Mouse (Mus musculus) myocyte (in vitro differentiated cells): Measurements from ENCODE around the gene Arfip1. TPM values are rescaled to one million over a fixed set of nuclear protein-coding genes. Genes with fewer than 3 reads are reported as not detected.

Experiments used
- H3K27me3 ChIP-seq: one replicate; pipeline ENCODE4 v1.6.1; 2011; ENCODE audit not compliant: control insufficient read depth, insufficient read depth, insufficient read length
- H3K36me3 ChIP-seq: one replicate; pipeline ENCODE4 v1.6.1; 2011; ENCODE audit not compliant: control insufficient read depth, insufficient read depth
- H3K4me2 ChIP-seq: one replicate; pipeline ENCODE4 v1.6.1; 2011; ENCODE audit warnings: low read depth, control low read depth
- H3K4me3 ChIP-seq: one replicate; pipeline ENCODE4 v1.5.1; 2011; ENCODE audit warnings: mild to moderate bottlenecking, control low read depth, moderate library complexity
- H3K79me2 ChIP-seq: one replicate; pipeline ENCODE4 v1.6.1; 2011; ENCODE audit not compliant: control insufficient read depth, insufficient read depth
- H3ac ChIP-seq: one replicate; pipeline ENCODE4 v1.6.1; 2011; ENCODE audit not compliant: control insufficient read depth, insufficient read length
- CEBPB ChIP-seq: IDR thresholded peaks from 2 replicates; pipeline ENCODE4 v1.6.1; 2011; ENCODE audit warnings: mild to moderate bottlenecking, moderate library complexity; ENCODE audit not compliant: poor library complexity, insufficient read depth, severe bottlenecking
- E2F4 ChIP-seq: IDR thresholded peaks from one replicate; pipeline ENCODE4 v1.6.1; 2011; ENCODE audit warnings: mild to moderate bottlenecking, control low read depth, moderate library complexity; ENCODE audit not compliant: insufficient read depth
- MAX ChIP-seq: IDR thresholded peaks from one replicate; pipeline ENCODE4 v1.6.1; 2011; ENCODE audit warnings: low read depth, mild to moderate bottlenecking, control low read depth
- MYOD1 ChIP-seq, 3 experiments: IDR thresholded peaks; one replicate each; pipeline ENCODE4 v1.6.1; 2011; ENCODE audit warnings: control low read depth in 2 of 3, low read depth in 2 of 3, mild to moderate bottlenecking in 2 of 3, moderate library complexity in 1 of 3; ENCODE audit not compliant: insufficient read length in 2 of 3, control insufficient read depth in 1 of 3
- MYOG ChIP-seq, 3 experiments: IDR thresholded peaks; one replicate each; pipeline ENCODE4 v1.6.1; 2011; ENCODE audit warnings: control low read depth in 2 of 3, low read depth in 2 of 3, mild to moderate bottlenecking in 2 of 3; ENCODE audit not compliant: insufficient read length in 2 of 3, control insufficient read depth in 1 of 3, insufficient read depth in 1 of 3
- POLR2A ChIP-seq: IDR thresholded peaks from one replicate; pipeline ENCODE4 v1.6.1; 2011; ENCODE audit warnings: low read depth, mild to moderate bottlenecking, control low read depth, moderate library complexity; ENCODE audit not compliant: insufficient read length
- POLR2AphosphoS2 ChIP-seq: IDR thresholded peaks from one replicate; pipeline ENCODE4 v1.6.1; 2011; ENCODE audit warnings: low read depth, control low read depth; ENCODE audit not compliant: insufficient read length
- REST ChIP-seq: IDR thresholded peaks from one replicate; pipeline ENCODE4 v1.6.1; 2011; ENCODE audit warnings: mild to moderate bottlenecking, control low read depth, moderate library complexity; ENCODE audit not compliant: insufficient read depth, insufficient read length
- SRF ChIP-seq: IDR thresholded peaks from one replicate; pipeline ENCODE4 v1.6.1; 2011; ENCODE audit warnings: low read depth; ENCODE audit not compliant: control insufficient read depth, insufficient read length
- TCF12 ChIP-seq: IDR thresholded peaks from one replicate; pipeline ENCODE4 v1.6.1; 2011; ENCODE audit warnings: mild to moderate bottlenecking, control low read depth; ENCODE audit not compliant: poor library complexity, insufficient read depth, severe bottlenecking
- TCF3 ChIP-seq: IDR thresholded peaks from one replicate; pipeline ENCODE4 v1.6.1; 2011; ENCODE audit warnings: low read depth, control low read depth; ENCODE audit not compliant: insufficient read length
- USF1 ChIP-seq: IDR thresholded peaks from one replicate; pipeline ENCODE4 v1.6.1; 2011; ENCODE audit warnings: low read depth, mild to moderate bottlenecking, control low read depth, moderate library complexity
- polyA plus RNA-seq: library from polyadenylated mRNA; unstranded; fragments of >200 nt; fragmentation: generic; extraction: Trizol; gene quantifications from one replicate; pipeline ENCODE4 v1.2.1, GENCODE M21; 2012; ENCODE audit warnings: missing spikeins

Arfip1 gene
- polyA plus RNA-seq, 1 experiment, result 28.2 TPM

GRCm38 (mm10) chr3:84492148-84492547 is 90.3 kb downstream of the Arfip1 start:
- peaks cover 14% of the 10 kb centered on the region for H3K36me3 ChIP-seq
- no peak overlapping the region for H3K4me2 ChIP-seq
- H3K27me3 ChIP-seq, result no peaks in the 10 kb centered on the region
- H3K79me2 ChIP-seq, result no peaks in the 10 kb centered on the region
- H3K4me3 ChIP-seq, result no peak overlapping the region
- TF ChIP-seq MYOG (IDR thresholded peaks at IDR 0.05; ENCODE audit: control insufficient read depth in 1 of 3, insufficient read depth in 1 of 3, insufficient read length in 2 of 3, low read depth in 2 of 3) (no peak), TCF12 (no peak), E2F4 (no peak), USF1 (no peak), POLR2AphosphoS2 (no peak), MAX (no peak), TCF3 (no peak), POLR2A (no peak), SRF (no peak), CEBPB (no peak), MYOD1 (IDR thresholded peaks at IDR 0.05; ENCODE audit: control insufficient read depth in 1 of 3, insufficient read length in 2 of 3, low read depth in 2 of 3) (no peak), REST (no peak)
- H3ac ChIP-seq, result no peak overlapping the region

- H3K79me2 ChIP-seq, result no peaks in the 10 kb centered on the region
- H3K4me2 ChIP-seq, result no peak overlapping the region
- H3K27me3 ChIP-seq, result no peaks in the 10 kb centered on the region
- H3K36me3 ChIP-seq, result no peaks in the 10 kb centered on the region
- no peak for TF ChIP-seq POLR2AphosphoS2
- TF ChIP-seq REST, result no peak
- TF ChIP-seq TCF12, result no peak
- no peak for TF ChIP-seq MYOG (IDR thresholded peaks at IDR 0.05; ENCODE audit: control insufficient read depth in 1 of 3, insufficient read depth in 1 of 3, insufficient read length in 2 of 3, low read depth in 2 of 3)
- no peak for TF ChIP-seq SRF
- TF ChIP-seq USF1, result no peak
- no peak for TF ChIP-seq MAX
- TF ChIP-seq CEBPB, result no peak
- TF ChIP-seq POLR2A, result no peak
- TF ChIP-seq TCF3, result no peak
- no peak for TF ChIP-seq E2F4
- no peak overlapping the region for H3ac ChIP-seq
- H3K4me3 ChIP-seq, result no peak overlapping the region
Observed at GRCm38 (mm10) chr3:84488716-84489115, 93.7 kb downstream of the Arfip1 start.

- no peak overlapping the region for H3ac ChIP-seq
- no peak for TF ChIP-seq E2F4
- no peak for TF ChIP-seq TCF12
- no peak for TF ChIP-seq MYOG (IDR thresholded peaks at IDR 0.05; ENCODE audit: control insufficient read depth in 1 of 3, insufficient read depth in 1 of 3, insufficient read length in 2 of 3, low read depth in 2 of 3)
- no peak for TF ChIP-seq MAX
- no peak for TF ChIP-seq REST
- no peak for TF ChIP-seq TCF3
- TF ChIP-seq POLR2AphosphoS2, result no peak
- no peak for TF ChIP-seq CEBPB
- TF ChIP-seq USF1, result no peak
- TF ChIP-seq MYOD1 (IDR thresholded peaks at IDR 0.05; ENCODE audit: control insufficient read depth in 1 of 3, insufficient read length in 2 of 3, low read depth in 2 of 3), result no peak
- TF ChIP-seq POLR2A, result no peak
- H3K79me2 ChIP-seq, result no peaks in the 10 kb centered on the region
- no peaks in the 10 kb centered on the region for H3K36me3 ChIP-seq
- H3K4me2 ChIP-seq, result no peak overlapping the region
- no peak overlapping the region for H3K4me3 ChIP-seq
- H3K27me3 ChIP-seq, result peaks cover 9% of the 10 kb centered on the region
Observed at GRCm38 (mm10) chr3:84484891-84485290, 97.5 kb downstream of the Arfip1 start.

GRCm38 (mm10) chr3:84484333-84484732 is 98.1 kb downstream of the Arfip1 start:
- H3K4me2 ChIP-seq, result no peak overlapping the region
- TF ChIP-seq MAX (no peak), TCF3 (no peak), USF1 (no peak), TCF12 (no peak), CEBPB (no peak), REST (no peak), MYOG (IDR thresholded peaks at IDR 0.05; ENCODE audit: control insufficient read depth in 1 of 3, insufficient read depth in 1 of 3, insufficient read length in 2 of 3, low read depth in 2 of 3) (no peak), E2F4 (no peak), SRF (no peak), POLR2A (no peak)
- H3K79me2 ChIP-seq, result no peaks in the 10 kb centered on the region
- no peaks in the 10 kb centered on the region for H3K36me3 ChIP-seq
- no peak overlapping the region for H3K4me3 ChIP-seq
- peaks cover 14% of the 10 kb centered on the region for H3K27me3 ChIP-seq
- H3ac ChIP-seq, result no peak overlapping the region

- Histone ChIP-seq H3ac (no peak overlapping the region), H3K79me2 (no peaks in the 10 kb centered on the region), H3K27me3 (peaks cover 14% of the 10 kb centered on the region), H3K4me2 (no peak overlapping the region), H3K4me3 (no peak overlapping the region), H3K36me3 (no peaks in the 10 kb centered on the region)
- no peak for TF ChIP-seq MYOD1 (IDR thresholded peaks at IDR 0.05; ENCODE audit: control insufficient read depth in 1 of 3, insufficient read length in 2 of 3, low read depth in 2 of 3)
- no peak for TF ChIP-seq TCF3
- no peak for TF ChIP-seq SRF
- no peak for TF ChIP-seq POLR2AphosphoS2
- TF ChIP-seq USF1, result no peak
- TF ChIP-seq TCF12, result no peak
- TF ChIP-seq REST, result no peak
- TF ChIP-seq POLR2A, result no peak
Observed at GRCm38 (mm10) chr3:84482121-84482520, 100.3 kb downstream of the Arfip1 start.
